Mouse (Mus musculus) small intestine, adult 2 months (tissue): Measurements from ENCODE around the gene Slc34a1. TPM values are rescaled to one million over a fixed set of nuclear protein-coding genes. Genes with fewer than 3 reads are reported as not detected.
"Not testable (repeated sequence)": the region's sequence is repeated elsewhere in the genome, so short reads cannot be mapped to it uniquely, and the experiment has no call there.

Source experiments
- H3K27ac ChIP-seq: fragments of 200-500 bp; 2 replicates; pipeline ENCODE4 v1.5.1; 2012; ENCODE audit warnings: low read depth, low read length, control low read depth, inconsistent platforms; ENCODE audit not compliant: insufficient read depth
- H3K27me3 ChIP-seq: fragments of 200-500 bp; 2 replicates; pipeline ENCODE4 v1.6.1; 2012; ENCODE audit warnings: mild to moderate bottlenecking, moderate library complexity, low read length, inconsistent platforms; ENCODE audit not compliant: control insufficient read depth, insufficient read depth
- H3K36me3 ChIP-seq: fragments of 200-500 bp; 2 replicates; pipeline ENCODE4 v1.6.1; 2012; ENCODE audit warnings: mild to moderate bottlenecking, low read length, control low read depth, inconsistent platforms; ENCODE audit not compliant: control insufficient read depth, insufficient read depth
- H3K4me1 ChIP-seq: fragments of 200-500 bp; 2 replicates; pipeline ENCODE4 v1.6.1; 2012; ENCODE audit warnings: low read length, inconsistent platforms, mixed read lengths; ENCODE audit not compliant: control insufficient read depth, insufficient read depth, insufficient read length
- H3K4me3 ChIP-seq: fragments of 200-500 bp; 2 replicates; pipeline ENCODE4 v1.5.1; 2012; ENCODE audit warnings: low read depth, mild to moderate bottlenecking, control low read depth, inconsistent platforms, low read length, moderate library complexity
- CTCF ChIP-seq: fragments of 200-500 bp; IDR thresholded peaks from 2 replicates; pipeline ENCODE4 v1.5.1; 2012; ENCODE audit warnings: low read depth, mild to moderate bottlenecking, control low read depth, inconsistent platforms, low read length, moderate library complexity, mixed read lengths; ENCODE audit not compliant: insufficient replicate concordance, insufficient read length; ENCODE audit errors: extremely low read depth
- POLR2A ChIP-seq: fragments of 200-500 bp; IDR thresholded peaks from 2 replicates; pipeline ENCODE4 v1.6.1; 2012; ENCODE audit warnings: low read depth, mild to moderate bottlenecking, control low read depth, inconsistent platforms, low read length, moderate library complexity
- WGBS: fragments of 180-500 bp; shearing (Covaris S2); methylation state at CpG from one replicate; pipeline ENCODE4 v1.1.7; 2018; 5-methylcytosine and 5-hydroxymethylcytosine counted together
- polyA plus RNA-seq: library from polyadenylated mRNA; depleted of rRNA; stranded (reverse); fragments of >200 nt; gene quantifications from 2 replicates; pipeline ENCODE4 v1.2.3, GENCODE M21; 2012

Gene Slc34a1
- polyA plus RNA-seq, 1 experiment = 0.60 TPM

- Histone ChIP-seq H3K4me3 (no peak within 1 kb of the TSS), H3K36me3 (no peaks in the 10 kb centered on the region), H3K27me3 (no peaks in the 10 kb centered on the region), H3K27ac (no peak within 1 kb of the TSS), H3K4me1 (peaks cover 8% of the 10 kb centered on the region)
- 80% methylated on average over 10 of the region's 10 CpGs for WGBS
- TF ChIP-seq POLR2A = no peak
- no peak for TF ChIP-seq CTCF
Measured at GRCm38 (mm10) chr13:55426613-55427012, 28.6 kb downstream of the Slc34a1 start, which contains the start of gene F12. Gene F12, minus strand, starts transcription at chr13:55426793.

- TF ChIP-seq POLR2A = no peak
- no peak for TF ChIP-seq CTCF
- H3K27me3 ChIP-seq = no peaks in the 10 kb centered on the region
- no peaks in the 10 kb centered on the region for H3K36me3 ChIP-seq
- no peak overlapping the region for H3K4me3 ChIP-seq
- H3K4me1 ChIP-seq = peaks cover 8% of the 10 kb centered on the region; the same call in 1 of the 2 replicates
- 43% methylated on average over 12 of the region's 12 CpGs for whole genome bisulfite sequencing
- H3K27ac ChIP-seq = peak overlapping the region; percentile 43
Measured at GRCm38 (mm10) chr13:55429226-55429888, 31.4 kb downstream of the Slc34a1 start.

DNA sequence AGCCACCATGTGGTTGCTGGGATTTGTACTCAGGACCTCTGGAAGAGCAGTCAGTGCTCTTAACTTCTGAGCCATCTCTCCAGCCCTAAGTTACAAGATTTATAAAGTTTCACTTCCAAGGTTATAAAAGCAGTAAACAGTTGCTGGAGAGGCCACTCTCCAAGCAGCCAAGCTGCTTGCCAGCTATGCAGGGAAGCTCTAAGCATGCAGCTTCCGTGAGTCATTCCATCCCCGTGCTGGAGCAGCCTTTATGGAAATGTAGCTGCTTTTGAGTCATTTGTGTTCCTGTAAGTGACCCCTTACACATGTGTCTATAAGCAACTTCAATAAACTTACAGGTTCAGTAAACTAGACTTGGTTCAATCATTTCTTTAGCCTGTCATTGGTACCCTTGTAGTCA is 32.6 kb downstream of the Slc34a1 start:
- no peak overlapping the region for H3K27ac ChIP-seq
- no peaks in the 10 kb centered on the region for H3K36me3 ChIP-seq
- peaks cover 8% of the 10 kb centered on the region; the same call in 1 of the 2 replicates for H3K4me1 ChIP-seq
- WGBS = 89% methylated on average over 2 of the region's 2 CpGs
- TF ChIP-seq CTCF = no peak
- TF ChIP-seq POLR2A = no peak
- H3K27me3 ChIP-seq = no peaks in the 10 kb centered on the region
- H3K4me3 ChIP-seq = no peak overlapping the region

DNA sequence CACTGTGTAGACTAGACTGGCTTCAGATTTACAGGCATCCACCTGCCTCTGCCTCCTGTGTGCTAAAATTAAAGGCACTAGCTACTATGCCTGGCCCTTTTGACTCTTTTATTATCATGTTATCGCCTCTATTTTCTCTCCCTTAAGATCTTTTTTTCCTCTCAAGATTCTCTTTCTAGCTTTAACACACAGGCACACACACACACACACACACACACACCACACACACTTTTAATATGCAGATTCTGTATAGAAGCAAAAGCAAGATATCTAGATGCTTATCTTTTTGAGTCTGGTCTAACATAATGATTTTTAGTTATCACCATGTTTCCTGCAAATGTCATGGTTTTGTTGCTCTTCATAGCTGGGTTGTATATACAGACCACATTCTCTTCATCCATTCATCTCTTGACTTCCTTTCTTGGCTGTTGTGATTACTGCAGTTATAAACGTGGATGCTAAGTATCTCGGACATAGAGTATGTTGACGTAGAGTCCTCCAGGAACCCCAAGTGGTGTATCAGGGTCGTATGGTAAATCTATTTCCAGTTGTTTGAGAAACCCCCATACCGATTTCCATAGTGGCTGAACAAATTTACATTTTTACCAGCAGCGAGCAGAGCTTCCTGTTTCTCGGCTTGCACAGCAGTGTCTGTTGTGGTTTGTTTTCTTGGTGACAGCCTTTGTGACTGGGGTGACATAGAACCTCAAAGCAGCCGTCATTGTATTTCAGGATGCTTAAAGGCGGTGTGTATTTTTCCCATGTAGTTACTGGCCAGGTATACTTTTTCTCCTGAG is 34.1 kb downstream of the Slc34a1 start:
- Histone ChIP-seq H3K4me1 (peaks cover 5% of the 10 kb centered on the region; the same call in 1 of the 2 replicates), H3K36me3 (no peaks in the 10 kb centered on the region), H3K4me3 (no peak overlapping the region), H3K27ac (peak overlapping the region; percentile 77), H3K27me3 (no peaks in the 10 kb centered on the region)
- 57% methylated on average over 10 of the region's 10 CpGs for WGBS
- TF ChIP-seq CTCF (no peak), POLR2A (no peak)

DNA sequence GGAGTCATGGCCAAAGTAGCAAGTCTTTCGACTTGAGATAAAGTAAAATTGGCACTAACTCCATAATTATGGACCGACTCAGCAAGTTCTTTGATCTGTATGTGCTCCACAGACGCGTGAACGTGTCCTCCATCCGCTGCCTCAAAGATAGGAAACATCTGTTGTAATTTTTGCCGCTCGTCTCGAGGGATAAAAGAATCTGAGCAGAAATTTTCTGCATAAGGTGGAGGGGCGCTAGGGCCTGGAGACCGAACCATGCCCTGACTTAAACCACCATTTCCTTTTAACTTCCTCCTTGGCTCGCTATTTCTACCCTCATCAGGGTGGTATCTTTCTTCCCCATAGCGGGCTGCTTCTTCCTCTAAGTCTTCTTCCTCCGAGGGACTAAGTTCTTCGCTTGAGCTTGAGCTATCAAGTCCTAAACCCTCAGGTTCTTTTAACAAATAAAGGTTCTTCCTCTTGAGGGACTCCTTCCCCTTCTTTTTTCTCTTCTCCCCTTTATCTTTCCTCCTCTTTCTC is 39.2 kb downstream of the Slc34a1 start:
- not testable (repeated sequence) for H3K36me3 ChIP-seq, H3K4me1 ChIP-seq, H3K27ac ChIP-seq, H3K27me3 ChIP-seq, H3K4me3 ChIP-seq
- WGBS = 85% methylated on average over 15 of the region's 15 CpGs

DNA sequence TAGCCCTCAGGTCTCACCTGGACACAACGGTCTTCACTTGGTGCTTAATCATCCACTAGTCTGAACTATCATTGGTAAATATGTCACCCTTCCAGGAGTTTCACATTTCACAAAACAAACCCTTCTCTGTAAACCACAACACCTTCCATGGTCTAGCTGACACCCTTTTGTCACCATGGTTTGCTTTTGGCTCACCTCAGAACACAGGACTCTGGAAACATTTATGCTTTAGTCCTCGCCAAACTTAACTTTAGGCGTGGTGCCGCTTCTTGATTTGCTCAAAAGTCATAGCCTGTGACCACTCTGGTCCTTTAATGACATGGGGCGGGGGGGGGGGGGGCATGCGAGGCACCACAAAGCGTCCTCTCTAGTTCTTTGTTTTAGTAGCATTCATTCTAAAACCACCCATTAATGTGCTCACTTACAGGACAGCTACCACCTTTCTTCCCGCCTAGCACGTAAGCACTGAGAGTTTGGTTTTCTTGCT is 45.9 kb downstream of the Slc34a1 start:
- TF ChIP-seq CTCF (no peak), POLR2A (no peak)
- peak overlapping the region; percentile 89 for H3K27ac ChIP-seq
- WGBS = 16% methylated on average over 9 of the region's 9 CpGs
- no peak overlapping the region for H3K4me3 ChIP-seq
- no peaks in the 10 kb centered on the region for H3K27me3 ChIP-seq
- no peaks in the 10 kb centered on the region for H3K36me3 ChIP-seq
- peaks cover 20% of the 10 kb centered on the region for H3K4me1 ChIP-seq
